Mouse (Mus musculus): ENCODE data around the gene Bglap2. TPM values are rescaled to one million over a fixed set of nuclear protein-coding genes. Genes with fewer than 3 reads are reported as not detected.
A peak's percentile ranks its signal among the peaks of the same experiment; 100 is the strongest.
"Not testable (repeated sequence)": the region's sequence is repeated elsewhere in the genome, so short reads cannot be mapped to it uniquely, and the experiment has no call there.

Gene Bglap2
- 2.2 and 3.8 TPM in 2 replicates for polyA plus RNA-seq (2012; rRNA removed)

- H3K36me3 ChIP-seq (ENCODE audit: control insufficient read depth, insufficient read depth, low read length); H3K27ac ChIP-seq (ENCODE audit: control insufficient read depth, insufficient read depth, low read length); DNase-seq; H3K27me3 ChIP-seq (ENCODE audit: control insufficient read depth, insufficient read depth, low read length); H3K4me3 ChIP-seq (ENCODE audit: control insufficient read depth, insufficient read depth, low read length): not testable (repeated sequence)
- H3K4me1 ChIP-seq (replicated peaks; ENCODE audit: control insufficient read depth, insufficient read depth, low read length) = peaks cover 18% of the 10 kb centered on the region
- WGBS = 92% methylated on average over 5 of the region's 5 CpGs
Observed at GRCm38 (mm10) chr3:88378599-88378998, at the start of gene Bglap2. Gene Bglap2 (minus strand): TSS chr3:88378699.

GRCm38 (mm10) chr3:88427342-88427905, 48.9 kb upstream of the Bglap2 start:
- TF ChIP-seq CTCF (IDR thresholded peaks at IDR 0.05; ENCODE audit: borderline replicate concordance, control insufficient read depth, extremely low read depth, insufficient read depth, low read length, poor library complexity) = no peak
- no peak for TF ChIP-seq POLR2A (IDR thresholded peaks at IDR 0.05; ENCODE audit: control insufficient read depth, extremely low read depth, insufficient read depth, low read length, poor library complexity)
- no peaks in the 10 kb centered on the region for H3K27me3 ChIP-seq (ENCODE audit: control insufficient read depth, insufficient read depth, low read length)
- H3K36me3 ChIP-seq (ENCODE audit: control insufficient read depth, insufficient read depth, low read length) = no peaks in the 10 kb centered on the region
- H3K4me3 ChIP-seq (ENCODE audit: control insufficient read depth, insufficient read depth, low read length) = no peak overlapping the region
- H3K4me1 ChIP-seq (replicated peaks; ENCODE audit: control insufficient read depth, insufficient read depth, low read length) = peaks cover 5% of the 10 kb centered on the region
- DNase-seq = no peak
- no peak overlapping the region for H3K27ac ChIP-seq (ENCODE audit: control insufficient read depth, insufficient read depth, low read length)
- WGBS = 69% methylated on average over 4 of the region's 4 CpGs

GRCm38 (mm10) chr3:88425708-88426420, 47.4 kb upstream of the Bglap2 start:
- peaks cover 5% of the 10 kb centered on the region for H3K4me1 ChIP-seq (replicated peaks; ENCODE audit: control insufficient read depth, insufficient read depth, low read length)
- no peak for DNase-seq
- WGBS = 86% methylated on average over 10 of the region's 10 CpGs

GRCm38 (mm10) chr3:88425330-88425689, 46.8 kb upstream of the Bglap2 start:
- Histone ChIP-seq H3K4me3 (ENCODE audit: control insufficient read depth, insufficient read depth, low read length) (no peak overlapping the region), H3K27ac (ENCODE audit: control insufficient read depth, insufficient read depth, low read length) (no peak overlapping the region), H3K36me3 (ENCODE audit: control insufficient read depth, insufficient read depth, low read length) (peaks cover 7% of the 10 kb centered on the region), H3K27me3 (ENCODE audit: control insufficient read depth, insufficient read depth, low read length) (no peaks in the 10 kb centered on the region), H3K4me1 (replicated peaks; ENCODE audit: control insufficient read depth, insufficient read depth, low read length) (peaks cover 5% of the 10 kb centered on the region)
- no peak for DNase-seq
- no peak for TF ChIP-seq POLR2A (IDR thresholded peaks at IDR 0.05; ENCODE audit: control insufficient read depth, extremely low read depth, insufficient read depth, low read length, poor library complexity)
- no peak for TF ChIP-seq CTCF (IDR thresholded peaks at IDR 0.05; ENCODE audit: borderline replicate concordance, control insufficient read depth, extremely low read depth, insufficient read depth, low read length, poor library complexity)
- WGBS = 31% methylated on average over 2 of the region's 2 CpGs

More at GRCm38 (mm10) chr3:88425708-88426420, 47.4 kb upstream of the Bglap2 start:
- Histone ChIP-seq H3K27ac (ENCODE audit: control insufficient read depth, insufficient read depth, low read length) (no peak overlapping the region), H3K36me3 (ENCODE audit: control insufficient read depth, insufficient read depth, low read length) (peaks cover 1% of the 10 kb centered on the region; the same call in 1 of the 2 replicates), H3K4me3 (ENCODE audit: control insufficient read depth, insufficient read depth, low read length) (no peak overlapping the region), H3K27me3 (ENCODE audit: control insufficient read depth, insufficient read depth, low read length) (no peaks in the 10 kb centered on the region)
- TF ChIP-seq CTCF (IDR thresholded peaks at IDR 0.05; ENCODE audit: borderline replicate concordance, control insufficient read depth, extremely low read depth, insufficient read depth, low read length, poor library complexity) = no peak
- TF ChIP-seq POLR2A (IDR thresholded peaks at IDR 0.05; ENCODE audit: control insufficient read depth, extremely low read depth, insufficient read depth, low read length, poor library complexity) = no peak

- WGBS = under 1% methylated on average over 35 of the region's 35 CpGs
Observed at GRCm38 (mm10) chr3:88424605-88425329, 46.3 kb upstream of the Bglap2 start, which contains the start of gene Slc25a44. Gene Slc25a44 (minus strand): TSS chr3:88425139.

GRCm38 (mm10) chr3:88422020-88422720, 43.7 kb upstream of the Bglap2 start:
- Histone ChIP-seq H3K27ac (ENCODE audit: control insufficient read depth, insufficient read depth, low read length) (no peak overlapping the region), H3K27me3 (ENCODE audit: control insufficient read depth, insufficient read depth, low read length) (no peaks in the 10 kb centered on the region), H3K4me1 (replicated peaks; ENCODE audit: control insufficient read depth, insufficient read depth, low read length) (peaks cover 5% of the 10 kb centered on the region), H3K4me3 (ENCODE audit: control insufficient read depth, insufficient read depth, low read length) (no peak overlapping the region), H3K36me3 (ENCODE audit: control insufficient read depth, insufficient read depth, low read length) (peaks cover 22% of the 10 kb centered on the region)
- 94% methylated on average over 9 of the region's 9 CpGs for WGBS
- TF ChIP-seq POLR2A (IDR thresholded peaks at IDR 0.05; ENCODE audit: control insufficient read depth, extremely low read depth, insufficient read depth, low read length, poor library complexity) (no peak), CTCF (IDR thresholded peaks at IDR 0.05; ENCODE audit: borderline replicate concordance, control insufficient read depth, extremely low read depth, insufficient read depth, low read length, poor library complexity) (no peak)
- DNase-seq = no peak

More at GRCm38 (mm10) chr3:88424605-88425329, 46.3 kb upstream of the Bglap2 start, which contains the start of gene Slc25a44:
- Histone ChIP-seq H3K4me3 (ENCODE audit: control insufficient read depth, insufficient read depth, low read length) (peak within 1 kb of the TSS; percentile 98), H3K36me3 (ENCODE audit: control insufficient read depth, insufficient read depth, low read length) (peaks cover 10% of the 10 kb centered on the region), H3K27me3 (ENCODE audit: control insufficient read depth, insufficient read depth, low read length) (no peaks in the 10 kb centered on the region), H3K4me1 (replicated peaks; ENCODE audit: control insufficient read depth, insufficient read depth, low read length) (peaks cover 5% of the 10 kb centered on the region), H3K27ac (ENCODE audit: control insufficient read depth, insufficient read depth, low read length) (no peak within 1 kb of the TSS)
- peak; percentile 61 for TF ChIP-seq POLR2A (IDR thresholded peaks at IDR 0.05; ENCODE audit: control insufficient read depth, extremely low read depth, insufficient read depth, low read length, poor library complexity)
- no peak for TF ChIP-seq CTCF (IDR thresholded peaks at IDR 0.05; ENCODE audit: borderline replicate concordance, control insufficient read depth, extremely low read depth, insufficient read depth, low read length, poor library complexity)
- DNase-seq = peak; percentile 97
